Mouse (Mus musculus): ENCODE results near the gene Angptl1.

Gene Angptl1

GRCm38 (mm10) chr1:156838177-156838576, at the start of gene Angptl1:
TSS of gene Angptl1 (plus strand) at chr1:156838562.
- no peak for DNase-seq

DNA sequence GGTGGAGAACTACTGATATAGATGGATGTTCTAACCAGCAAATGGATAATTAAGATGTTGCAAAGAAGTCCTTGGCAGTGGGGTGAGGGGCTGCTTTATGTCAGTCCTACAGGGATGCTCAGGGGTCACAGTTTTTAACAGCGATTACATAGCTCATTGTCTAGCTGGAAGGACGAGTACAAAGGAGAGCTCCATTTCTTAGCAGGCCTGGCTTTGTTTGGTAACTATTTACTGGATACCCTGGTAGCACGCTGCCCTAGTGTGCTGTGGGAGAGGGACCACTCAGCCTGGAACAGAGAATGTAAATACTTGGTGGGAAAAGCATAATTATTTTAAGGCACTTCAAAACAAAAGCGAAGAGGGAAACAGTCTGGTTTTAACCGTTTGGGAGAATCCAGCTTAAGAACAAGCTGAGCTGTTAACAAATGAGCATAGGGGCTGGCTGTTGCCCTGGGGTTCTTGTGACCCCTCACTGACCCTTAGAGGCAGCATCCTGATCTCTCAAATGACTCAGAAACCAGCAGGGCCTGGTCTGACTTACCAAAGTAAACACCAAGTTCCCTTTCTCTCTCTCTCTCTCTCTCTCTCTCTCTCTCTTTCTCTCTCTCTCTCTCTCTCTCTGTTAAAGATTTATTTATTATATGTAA, 48.4 kb upstream of the Angptl1 start:
- DNase-seq, result no peak

- no peak for DNase-seq
Measured at GRCm38 (mm10) chr1:156796251-156796650, 42.1 kb upstream of the Angptl1 start.

DNA sequence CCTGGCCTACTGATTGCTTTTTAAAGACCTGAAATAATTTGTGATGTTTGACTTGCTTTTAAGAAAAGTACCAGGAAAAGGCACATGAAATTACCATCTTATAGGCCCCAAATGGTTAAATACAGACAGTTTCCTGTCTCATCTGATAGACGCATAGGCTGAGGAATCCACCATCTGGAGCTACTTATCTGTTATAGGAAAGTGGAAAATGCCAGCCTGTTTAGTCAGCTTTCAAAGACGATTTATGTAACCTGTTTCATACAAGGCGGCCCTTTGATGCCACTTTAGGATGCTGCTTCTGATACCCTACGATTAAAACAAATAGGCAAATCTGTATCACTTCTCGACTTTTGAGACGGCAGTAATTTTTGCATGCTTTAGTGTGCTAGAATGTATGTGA, 37.1 kb upstream of the Angptl1 start:
- no peak for DNase-seq

- no peak for DNase-seq
Measured at GRCm38 (mm10) chr1:156808332-156808731, 30.0 kb upstream of the Angptl1 start.

- DNase-seq, result no peak
Measured at GRCm38 (mm10) chr1:156811928-156812327, 26.4 kb upstream of the Angptl1 start.

GRCm38 (mm10) chr1:156812716-156813115, 25.6 kb upstream of the Angptl1 start:
- DNase-seq, result no peak

GRCm38 (mm10) chr1:156813485-156813884, 24.9 kb upstream of the Angptl1 start:
- no peak for DNase-seq

DNA sequence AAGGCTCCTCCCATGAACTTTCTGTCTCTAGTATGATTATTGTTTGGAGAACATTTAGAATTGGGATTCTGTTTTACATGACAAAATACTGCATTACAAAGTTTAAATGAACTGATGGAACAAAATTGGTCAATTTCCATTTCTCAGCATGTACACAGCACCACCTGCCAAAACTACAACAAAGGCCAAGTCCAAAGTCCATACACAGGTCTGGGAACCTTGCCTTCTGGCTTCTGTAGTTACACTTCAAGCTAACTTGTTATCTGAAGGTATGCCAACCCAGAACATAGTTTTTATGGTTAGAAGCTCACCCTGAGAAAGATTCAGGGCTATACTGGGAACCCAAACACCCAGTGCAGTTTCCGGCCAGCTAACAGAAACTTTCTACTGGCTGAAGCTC, 19.1 kb upstream of the Angptl1 start:
- DNase-seq, result no peak

DNA sequence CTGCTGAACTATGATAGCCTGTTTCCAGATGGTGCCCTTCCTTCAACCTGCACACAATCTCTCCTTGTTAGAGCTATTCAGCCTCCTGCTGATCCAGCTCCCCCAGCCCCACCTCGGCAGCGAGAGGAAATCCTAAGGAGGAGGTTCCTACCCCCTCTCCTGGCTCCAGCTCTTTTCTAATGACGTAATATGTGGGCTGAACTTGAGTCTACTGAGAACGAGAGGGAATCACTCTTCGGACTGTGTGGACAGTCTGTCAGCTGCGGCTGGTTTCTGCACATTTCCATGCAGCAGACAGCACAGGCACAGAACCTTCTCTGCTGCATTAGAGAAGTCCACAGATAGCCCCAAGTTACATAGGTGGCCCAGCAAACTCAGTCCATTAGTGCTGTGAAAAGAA, 333 bp downstream of the Angptl1 start:
- DNase-seq, result no peak

- DNase-seq, result no peak
Measured at GRCm38 (mm10) chr1:156841625-156842339, 3.4 kb downstream of the Angptl1 start.

GRCm38 (mm10) chr1:156847098-156847497, 8.7 kb downstream of the Angptl1 start:
- no peak for DNase-seq

DNA sequence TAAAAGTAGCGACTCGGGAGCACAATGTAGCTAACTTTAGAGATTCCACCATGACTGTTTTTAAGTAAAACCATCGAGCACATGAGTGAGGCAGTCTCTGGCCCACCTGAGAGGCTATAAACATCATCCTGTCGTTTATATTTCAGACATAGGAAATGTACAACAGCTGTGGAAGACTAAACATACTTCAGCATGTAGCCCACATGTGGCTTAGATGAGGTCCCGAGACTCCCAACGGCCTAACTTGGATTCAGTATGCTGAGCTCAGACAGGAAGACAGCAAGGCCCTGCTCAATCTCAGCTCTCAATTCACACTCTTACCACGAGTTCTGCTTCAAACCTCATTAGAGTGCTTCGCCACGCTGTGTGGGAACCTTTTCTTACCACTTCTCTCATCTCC, 14.0 kb downstream of the Angptl1 start:
- DNase-seq, result no peak

DNA sequence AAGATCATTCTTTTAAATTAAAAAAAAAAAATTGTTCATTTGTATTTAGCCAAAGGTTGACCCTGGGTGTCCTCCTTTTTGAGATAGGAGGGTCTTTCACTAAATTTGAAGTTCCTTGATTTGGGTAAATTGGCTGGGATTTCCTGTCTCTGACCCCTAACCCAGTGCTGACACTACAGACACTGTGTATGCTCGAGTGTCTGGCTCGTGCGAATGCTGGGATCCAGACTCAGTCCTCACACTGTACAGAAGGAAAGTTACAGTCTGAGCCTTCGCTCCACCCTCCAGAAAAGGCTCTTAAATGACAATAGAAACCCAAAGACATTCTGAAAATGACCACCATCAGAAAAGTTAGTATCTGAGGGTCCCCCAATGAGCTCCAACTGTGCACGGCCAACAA, 14.5 kb downstream of the Angptl1 start:
- no peak for DNase-seq

DNA sequence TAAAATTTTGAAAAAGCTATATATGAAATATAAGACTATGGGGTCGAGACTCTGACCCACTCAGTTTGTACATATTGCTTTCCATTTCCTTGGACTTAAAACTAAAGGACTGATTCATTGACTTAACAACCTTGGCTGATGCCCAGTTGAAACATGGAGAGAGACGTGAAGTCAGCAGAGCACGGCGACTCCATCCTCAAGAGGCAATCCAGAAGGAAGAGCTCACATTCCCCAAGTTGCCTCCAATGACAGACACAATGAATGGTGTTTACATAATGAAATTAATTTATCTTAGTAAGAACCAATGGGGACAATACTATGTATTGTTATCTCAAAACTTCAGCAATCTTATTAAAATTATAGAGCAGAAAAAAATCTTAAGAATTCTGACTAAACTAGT, 16.2 kb downstream of the Angptl1 start:
- no peak for DNase-seq

DNA sequence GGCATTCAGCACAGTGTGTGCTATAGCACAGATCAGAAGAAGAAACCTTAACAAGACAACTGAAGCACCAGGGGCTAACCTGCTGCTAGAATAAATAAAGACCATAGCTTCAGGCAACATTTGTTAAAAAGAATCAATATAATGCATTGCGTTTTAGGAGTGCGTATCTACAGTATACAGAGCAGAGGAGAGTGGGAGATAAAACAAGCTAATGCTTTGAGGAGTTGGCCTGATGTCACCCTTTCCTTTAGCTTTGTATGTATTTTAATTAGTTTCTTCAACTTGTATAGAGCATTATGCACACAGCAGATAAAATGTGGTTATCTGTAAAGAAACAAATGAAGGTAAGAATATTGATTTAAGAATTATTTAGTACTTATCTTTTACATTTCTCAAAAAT, 18.3 kb downstream of the Angptl1 start:
- DNase-seq, result no peak

GRCm38 (mm10) chr1:156859156-156859555, 20.8 kb downstream of the Angptl1 start:
- DNase-seq, result no peak

GRCm38 (mm10) chr1:156859711-156860250, 21.4 kb downstream of the Angptl1 start:
- no peak for DNase-seq

DNA sequence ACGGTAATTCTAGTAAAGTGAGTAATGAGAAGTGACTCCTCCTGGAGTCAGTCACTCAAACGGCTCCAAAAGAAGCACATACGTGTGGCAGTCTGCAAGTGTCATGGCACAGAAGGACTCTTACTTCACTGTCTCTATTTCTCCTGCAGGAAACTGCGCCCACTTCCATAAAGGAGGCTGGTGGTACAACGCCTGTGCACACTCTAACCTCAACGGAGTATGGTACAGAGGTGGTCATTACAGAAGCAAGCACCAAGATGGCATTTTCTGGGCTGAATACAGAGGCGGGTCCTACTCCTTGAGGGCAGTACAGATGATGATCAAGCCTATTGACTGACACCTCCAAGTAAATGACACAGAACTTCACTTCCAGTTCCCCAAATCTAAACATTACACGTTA, 21.9 kb downstream of the Angptl1 start:
- DNase-seq, result peak; percentile 17

DNA sequence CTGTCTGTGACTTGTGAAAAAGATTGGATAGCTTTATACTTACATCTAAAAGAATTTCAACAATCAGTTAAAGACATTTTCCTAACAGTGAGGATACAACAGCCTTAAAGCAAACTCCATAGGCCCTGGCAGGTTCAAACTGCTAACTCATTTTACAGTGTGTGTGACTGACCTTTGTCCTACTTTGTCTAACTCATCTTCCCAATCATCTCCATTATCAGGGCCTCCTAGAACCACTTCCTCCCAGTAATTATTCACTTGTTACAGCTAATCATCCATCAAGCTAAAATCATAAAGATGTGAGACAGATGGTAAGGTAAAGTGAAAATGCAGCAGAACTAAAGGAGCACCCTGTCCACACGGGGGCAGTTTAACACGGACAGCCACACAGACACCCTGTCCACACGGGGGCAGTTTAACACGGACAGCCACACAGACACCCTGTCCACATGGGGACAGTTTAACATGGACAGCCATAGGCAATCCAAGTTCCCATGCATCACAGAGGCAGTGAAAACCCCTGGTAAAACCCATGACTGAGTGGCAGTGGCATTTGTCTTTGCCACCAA, 23.2 kb downstream of the Angptl1 start:
- peak in 1 of 2 experiments; percentile 17 for DNase-seq

DNA sequence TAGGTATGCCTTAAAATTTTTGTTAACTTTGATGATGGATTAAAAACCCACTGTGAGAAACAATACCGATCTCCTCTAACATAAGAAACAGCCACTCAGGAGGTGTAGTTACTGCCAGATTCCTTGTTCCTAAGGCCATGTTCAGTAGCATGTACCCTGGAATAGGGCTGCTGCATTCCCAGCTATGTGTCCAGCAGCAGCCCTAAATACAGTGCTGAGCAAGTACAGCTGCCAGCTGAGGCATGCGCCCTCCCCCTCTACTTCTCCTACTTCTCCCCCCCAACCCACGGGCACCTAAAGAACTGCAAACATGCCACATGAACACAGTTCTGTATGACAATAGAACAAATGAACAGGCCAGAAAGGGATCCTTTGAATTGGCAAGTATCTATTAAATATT, 25.4 kb downstream of the Angptl1 start:
- no peak for DNase-seq

GRCm38 (mm10) chr1:156864240-156864639, 25.9 kb downstream of the Angptl1 start:
- no peak for DNase-seq

- no peak for DNase-seq
Measured at GRCm38 (mm10) chr1:156870028-156870427, 31.7 kb downstream of the Angptl1 start.

- no peak for DNase-seq
Measured at GRCm38 (mm10) chr1:156870616-156871015, 32.3 kb downstream of the Angptl1 start.

All from B cell, adult 2 months (primary cell).